Mouse (Mus musculus) forebrain, embryonic 15.5 days (tissue): ENCODE measurements at regions not wholly inside any gene's neighbourhood (a gene's known extent, or its start where the extent isn't known, plus 50 kb on each side); places are given as distances from the start of the nearest gene placed in this dataset.

Source experiments
- ATAC-seq: fragments of 200-750 bp; cut with Nextera tagmentation; replicated peaks from 2 replicates; pipeline ENCODE4 v1.8.0; 2017; ENCODE audit warnings: mild to moderate bottlenecking, moderate TSS enrichment, moderate library complexity
- H3K27ac ChIP-seq: fragments of 300-500 bp; sonication (generic); replicated peaks from 2 replicates; pipeline ENCODE4 v1.5.1; 2015; ENCODE audit warnings: mild to moderate bottlenecking, inconsistent platforms
- H3K27me3 ChIP-seq: fragments of 300-500 bp; sonication (generic); 2 replicates; pipeline ENCODE4 v1.6.1; 2015; ENCODE audit warnings: inconsistent platforms
- H3K36me3 ChIP-seq: fragments of 300-500 bp; sonication (generic); 2 replicates; pipeline ENCODE4 v1.6.1; 2015; ENCODE audit warnings: mild to moderate bottlenecking, inconsistent platforms
- H3K4me1 ChIP-seq: fragments of 300-500 bp; sonication (generic); 2 replicates; pipeline ENCODE4 v1.6.1; 2015; ENCODE audit warnings: inconsistent platforms
- H3K4me2 ChIP-seq: fragments of 300-500 bp; sonication (generic); replicated peaks from 2 replicates; pipeline ENCODE4 v1.6.1; 2015; ENCODE audit warnings: mild to moderate bottlenecking, inconsistent platforms
- H3K4me3 ChIP-seq: fragments of 300-500 bp; sonication (generic); 2 replicates; pipeline ENCODE4 v1.5.1; 2015; ENCODE audit warnings: mild to moderate bottlenecking, inconsistent platforms
- H3K9ac ChIP-seq: fragments of 300-500 bp; sonication (generic); replicated peaks from 2 replicates; pipeline ENCODE4 v1.6.1; 2015; ENCODE audit warnings: mild to moderate bottlenecking, inconsistent platforms
- H3K9me3 ChIP-seq: fragments of 300-500 bp; sonication (generic); 2 replicates; pipeline ENCODE4 v1.6.1; 2016; ENCODE audit warnings: inconsistent platforms
- WGBS: fragments of 180-500 bp; shearing (Covaris S2); methylation state at CpG from one replicate; pipeline ENCODE4 v1.1.7; 2015; ENCODE audit warnings: mixed read lengths; 5-methylcytosine and 5-hydroxymethylcytosine counted together

- ATAC-seq: no peak
- 0 out of 2 replicates have a peak, but pooled peaks cover 3% of the 10 kb centered on the region for H3K4me1 ChIP-seq
Observed at GRCm38 (mm10) chr11:31721908-31722307, 50.2 kb upstream of the Bod1 start.

GRCm38 (mm10) chr11:31724506-31724905 is 52.8 kb upstream of the Bod1 start:
- 71% methylated on average over 1 of the region's 1 CpGs for WGBS
- no peaks in the 10 kb centered on the region for H3K9me3 ChIP-seq
- no peak overlapping the region for H3K4me2 ChIP-seq
- H3K4me3 ChIP-seq: no peak overlapping the region
- H3K9ac ChIP-seq: no peak overlapping the region
- ATAC-seq: no peak
- no peaks in the 10 kb centered on the region for H3K27me3 ChIP-seq
- no peaks in the 10 kb centered on the region for H3K36me3 ChIP-seq
- H3K4me1 ChIP-seq: no peaks in the 10 kb centered on the region
- no peak overlapping the region for H3K27ac ChIP-seq

More at GRCm38 (mm10) chr11:31721908-31722307, 50.2 kb upstream of the Bod1 start:
- 75% methylated on average over 3 of the region's 3 CpGs for WGBS
- H3K27me3 ChIP-seq: no peaks in the 10 kb centered on the region
- no peak overlapping the region for H3K4me3 ChIP-seq
- no peak overlapping the region for H3K4me2 ChIP-seq
- H3K9me3 ChIP-seq: no peaks in the 10 kb centered on the region
- H3K9ac ChIP-seq: no peak overlapping the region
- no peak overlapping the region for H3K27ac ChIP-seq
- H3K36me3 ChIP-seq: no peaks in the 10 kb centered on the region

- no peak overlapping the region for H3K4me3 ChIP-seq
- H3K4me2 ChIP-seq: no peak overlapping the region
- no peaks in the 10 kb centered on the region for H3K4me1 ChIP-seq
- no peaks in the 10 kb centered on the region for H3K9me3 ChIP-seq
- H3K36me3 ChIP-seq: no peaks in the 10 kb centered on the region
- H3K9ac ChIP-seq: no peak overlapping the region
- 0 out of 2 replicates have a peak, but pooled peaks have one; percentile 42 for ATAC-seq
- WGBS: 60% methylated on average over 15 of the region's 15 CpGs
- H3K27ac ChIP-seq: no peak overlapping the region
- no peaks in the 10 kb centered on the region for H3K27me3 ChIP-seq
Observed at GRCm38 (mm10) chr11:31725936-31726647, 54.4 kb upstream of the Bod1 start.

- ATAC-seq: no peak
- no peaks in the 10 kb centered on the region for H3K36me3 ChIP-seq
- H3K4me2 ChIP-seq: no peak overlapping the region
- no peak overlapping the region for H3K27ac ChIP-seq
- no peaks in the 10 kb centered on the region for H3K9me3 ChIP-seq
- no peak overlapping the region for H3K9ac ChIP-seq
- no peak overlapping the region for H3K4me3 ChIP-seq
- no peaks in the 10 kb centered on the region for H3K4me1 ChIP-seq
- whole genome bisulfite sequencing: 85% methylated on average over 8 of the region's 8 CpGs
- no peaks in the 10 kb centered on the region for H3K27me3 ChIP-seq
Observed at GRCm38 (mm10) chr11:31727289-31727688, 55.6 kb upstream of the Bod1 start.

GRCm38 (mm10) chr11:31729728-31730127 is 58.0 kb upstream of the Bod1 start:
- ATAC-seq: no peak
- H3K4me2 ChIP-seq: no peak overlapping the region
- H3K27ac ChIP-seq: no peak overlapping the region
- no peak overlapping the region for H3K9ac ChIP-seq
- H3K36me3 ChIP-seq: no peaks in the 10 kb centered on the region
- H3K9me3 ChIP-seq: no peaks in the 10 kb centered on the region
- no peaks in the 10 kb centered on the region for H3K27me3 ChIP-seq
- peaks cover 9% of the 10 kb centered on the region for H3K4me1 ChIP-seq
- H3K4me3 ChIP-seq: no peak overlapping the region
- WGBS: 71% methylated on average over 3 of the region's 3 CpGs

GRCm38 (mm10) chr11:31730181-31730580 is 58.5 kb upstream of the Bod1 start:
- H3K27ac ChIP-seq: no peak overlapping the region
- H3K4me2 ChIP-seq: no peak overlapping the region
- no peaks in the 10 kb centered on the region for H3K9me3 ChIP-seq
- H3K4me3 ChIP-seq: no peak overlapping the region
- no peaks in the 10 kb centered on the region for H3K27me3 ChIP-seq
- H3K4me1 ChIP-seq: peaks cover 9% of the 10 kb centered on the region
- no peak for ATAC-seq
- no peaks in the 10 kb centered on the region for H3K36me3 ChIP-seq
- 77% methylated on average over 4 of the region's 4 CpGs for WGBS
- H3K9ac ChIP-seq: no peak overlapping the region

GRCm38 (mm10) chr11:31730680-31731079 is 59.0 kb upstream of the Bod1 start:
- Histone ChIP-seq H3K4me1 (peaks cover 9% of the 10 kb centered on the region), H3K9ac (no peak overlapping the region), H3K9me3 (no peaks in the 10 kb centered on the region), H3K36me3 (no peaks in the 10 kb centered on the region), H3K4me2 (no peak overlapping the region), H3K4me3 (no peak overlapping the region), H3K27me3 (no peaks in the 10 kb centered on the region), H3K27ac (no peak overlapping the region)
- WGBS: 21% methylated on average over 3 of the region's 3 CpGs
- no peak for ATAC-seq

GRCm38 (mm10) chr11:31731459-31731858 is 59.8 kb upstream of the Bod1 start:
- Histone ChIP-seq H3K36me3 (no peaks in the 10 kb centered on the region), H3K4me1 (peaks cover 9% of the 10 kb centered on the region), H3K27ac (no peak overlapping the region), H3K27me3 (no peaks in the 10 kb centered on the region), H3K4me3 (no peak overlapping the region), H3K9me3 (no peaks in the 10 kb centered on the region), H3K4me2 (no peak overlapping the region), H3K9ac (no peak overlapping the region)
- no peak for ATAC-seq
- 41% methylated on average over 4 of the region's 4 CpGs for WGBS

GRCm38 (mm10) chr11:31732342-31732741 is 60.7 kb upstream of the Bod1 start:
- WGBS: 79% methylated on average over 3 of the region's 3 CpGs
- no peak overlapping the region for H3K4me2 ChIP-seq
- no peaks in the 10 kb centered on the region for H3K9me3 ChIP-seq
- no peaks in the 10 kb centered on the region for H3K27me3 ChIP-seq
- no peaks in the 10 kb centered on the region for H3K36me3 ChIP-seq
- no peak overlapping the region for H3K27ac ChIP-seq
- peaks cover 9% of the 10 kb centered on the region for H3K4me1 ChIP-seq
- H3K4me3 ChIP-seq: no peak overlapping the region
- no peak for ATAC-seq
- H3K9ac ChIP-seq: no peak overlapping the region

- no peak for ATAC-seq
Observed at GRCm38 (mm10) chr11:31732958-31733357, 61.3 kb upstream of the Bod1 start.

GRCm38 (mm10) chr11:31734091-31734490 is 62.4 kb upstream of the Bod1 start:
- 26% methylated on average over 4 of the region's 4 CpGs for WGBS

More at GRCm38 (mm10) chr11:31732958-31733357, 61.3 kb upstream of the Bod1 start:
- Histone ChIP-seq H3K4me2 (no peak overlapping the region), H3K27me3 (no peaks in the 10 kb centered on the region), H3K4me3 (no peak overlapping the region), H3K4me1 (peaks cover 9% of the 10 kb centered on the region), H3K27ac (no peak overlapping the region), H3K9me3 (no peaks in the 10 kb centered on the region), H3K9ac (no peak overlapping the region), H3K36me3 (no peaks in the 10 kb centered on the region)
- 46% methylated on average over 1 of the region's 1 CpGs for WGBS

GRCm38 (mm10) chr11:31735257-31735656 is 63.6 kb upstream of the Bod1 start:
- Histone ChIP-seq H3K27ac (no peak overlapping the region), H3K36me3 (no peaks in the 10 kb centered on the region), H3K9me3 (no peaks in the 10 kb centered on the region), H3K27me3 (no peaks in the 10 kb centered on the region), H3K4me2 (no peak overlapping the region), H3K4me1 (peaks cover 9% of the 10 kb centered on the region), H3K4me3 (no peak overlapping the region), H3K9ac (no peak overlapping the region)
- ATAC-seq: no peak
- WGBS: 92% methylated on average over 6 of the region's 6 CpGs

More at GRCm38 (mm10) chr11:31734091-31734490, 62.4 kb upstream of the Bod1 start:
- no peaks in the 10 kb centered on the region for H3K36me3 ChIP-seq
- H3K4me3 ChIP-seq: no peak overlapping the region
- peak; percentile 68 for ATAC-seq
- peaks cover 9% of the 10 kb centered on the region for H3K4me1 ChIP-seq
- H3K9me3 ChIP-seq: no peaks in the 10 kb centered on the region
- H3K9ac ChIP-seq: no peak overlapping the region
- no peak overlapping the region; the same call in 1 of the 2 replicates for H3K27ac ChIP-seq
- H3K4me2 ChIP-seq: no peak overlapping the region
- no peaks in the 10 kb centered on the region for H3K27me3 ChIP-seq

- no peak overlapping the region for H3K4me3 ChIP-seq
- no peaks in the 10 kb centered on the region for H3K36me3 ChIP-seq
- no peak overlapping the region for H3K27ac ChIP-seq
- ATAC-seq: no peak
- no peaks in the 10 kb centered on the region for H3K27me3 ChIP-seq
- H3K4me1 ChIP-seq: peaks cover 9% of the 10 kb centered on the region
- H3K9me3 ChIP-seq: no peaks in the 10 kb centered on the region
- H3K4me2 ChIP-seq: no peak overlapping the region
- no peak overlapping the region for H3K9ac ChIP-seq
Observed at GRCm38 (mm10) chr11:31736086-31736485, 64.4 kb upstream of the Bod1 start.
